Mouse (Mus musculus) limb, embryonic 14.5 days (tissue): Measurements from ENCODE around the gene Sgcd. TPM values are rescaled to one million over a fixed set of nuclear protein-coding genes. Genes with fewer than 3 reads are reported as not detected.

Experiments used
- ATAC-seq: fragments of 200-750 bp; cut with Nextera tagmentation; 2 replicates; pipeline ENCODE4 v1.8.0; 2017; ENCODE audit warnings: low read depth, moderate number of reproducible peaks, moderate TSS enrichment; ENCODE audit not compliant: low FRiP score
- DNase-seq: peaks from one replicate; pipeline ENCODE4 v3.0.0-alpha.2; 2015; ENCODE audit warnings: low spot score
- H3K27ac ChIP-seq: fragments of 300-500 bp; sonication (generic); replicated peaks from 2 replicates; pipeline ENCODE4 v1.5.1; 2014; ENCODE audit warnings: low read depth, mild to moderate bottlenecking, low read length, moderate library complexity, mixed read lengths
- H3K27me3 ChIP-seq: fragments of 300-500 bp; sonication (generic); 2 replicates; pipeline ENCODE4 v1.6.1; 2014; ENCODE audit warnings: low read length, mixed read lengths; ENCODE audit not compliant: control insufficient read depth, insufficient read depth
- H3K36me3 ChIP-seq: fragments of 300-500 bp; sonication (generic); 2 replicates; pipeline ENCODE4 v1.6.1; 2014; ENCODE audit warnings: mild to moderate bottlenecking, low read length, moderate library complexity, mixed read lengths; ENCODE audit not compliant: control insufficient read depth, insufficient read depth
- H3K4me1 ChIP-seq: fragments of 300-500 bp; sonication (generic); 2 replicates; pipeline ENCODE4 v1.6.1; 2014; ENCODE audit warnings: antibody characterized with exemption, low read length, mixed read lengths; ENCODE audit not compliant: control insufficient read depth, insufficient read depth
- H3K4me2 ChIP-seq: fragments of 300-500 bp; sonication (generic); replicated peaks from 2 replicates; pipeline ENCODE4 v1.6.1; 2014; ENCODE audit warnings: low read depth, mild to moderate bottlenecking, low read length, moderate library complexity; ENCODE audit not compliant: severe bottlenecking
- H3K4me3 ChIP-seq: fragments of 300-500 bp; sonication (generic); replicated peaks from 2 replicates; pipeline ENCODE4 v1.5.1; 2014; ENCODE audit warnings: low read length
- H3K9ac ChIP-seq: fragments of 300-500 bp; sonication (generic); 2 replicates; pipeline ENCODE4 v1.6.1; 2014; ENCODE audit warnings: mild to moderate bottlenecking, low read depth, low read length, moderate library complexity; ENCODE audit not compliant: severe bottlenecking
- H3K9me3 ChIP-seq: fragments of 300-500 bp; sonication (generic); 2 replicates; pipeline ENCODE4 v1.6.1; 2016; ENCODE audit warnings: low read length; ENCODE audit not compliant: control insufficient read depth
- POLR2A ChIP-seq: fragments of 200-500 bp; IDR thresholded peaks from 2 replicates; pipeline ENCODE4 v1.8.0; 2012; ENCODE audit warnings: inconsistent platforms, mild to moderate bottlenecking, moderate library complexity, borderline replicate concordance; ENCODE audit not compliant: insufficient read depth, insufficient read length; ENCODE audit errors: extremely low read depth
- WGBS: fragments of 180-500 bp; shearing (Covaris S2); extraction: QIAGEN DNeasy Blood & Tissue Kit; methylation state at CpG from one replicate; pipeline ENCODE4 v1.1.7; 2014; 5-methylcytosine and 5-hydroxymethylcytosine counted together
- polyA plus RNA-seq, 2 experiments: library from polyadenylated mRNA; depleted of rRNA in 1 of 2; stranded (reverse) in 1 of 2; unstranded in 1 of 2; fragments of >200 nt; fragmentation: Nextera tagmentation in 1 of 2; extraction: Ambion mirVana in 1 of 2; gene quantifications; 2 replicates each; pipeline versions ENCODE4 v1.2.1 to v1.2.3; 2012 to 2014

The Sgcd gene
- polyA plus RNA-seq, 2 experiments: 9.4 to 14.3 TPM

GRCm38 (mm10) chr11:47917616-47918015, 71.2 kb downstream of the Sgcd start:
- TF ChIP-seq POLR2A: no peak
- ATAC-seq: no peak
- Histone ChIP-seq H3K4me1 (no peaks in the 10 kb centered on the region), H3K36me3 (no peaks in the 10 kb centered on the region), H3K4me3 (no peak overlapping the region), H3K9ac (no peak overlapping the region), H3K27ac (no peak overlapping the region), H3K27me3 (no peaks in the 10 kb centered on the region), H3K9me3 (no peaks in the 10 kb centered on the region), H3K4me2 (no peak overlapping the region)
- no peak for DNase-seq
- WGBS: 60% methylated on average over 2 of the region's 2 CpGs

DNA sequence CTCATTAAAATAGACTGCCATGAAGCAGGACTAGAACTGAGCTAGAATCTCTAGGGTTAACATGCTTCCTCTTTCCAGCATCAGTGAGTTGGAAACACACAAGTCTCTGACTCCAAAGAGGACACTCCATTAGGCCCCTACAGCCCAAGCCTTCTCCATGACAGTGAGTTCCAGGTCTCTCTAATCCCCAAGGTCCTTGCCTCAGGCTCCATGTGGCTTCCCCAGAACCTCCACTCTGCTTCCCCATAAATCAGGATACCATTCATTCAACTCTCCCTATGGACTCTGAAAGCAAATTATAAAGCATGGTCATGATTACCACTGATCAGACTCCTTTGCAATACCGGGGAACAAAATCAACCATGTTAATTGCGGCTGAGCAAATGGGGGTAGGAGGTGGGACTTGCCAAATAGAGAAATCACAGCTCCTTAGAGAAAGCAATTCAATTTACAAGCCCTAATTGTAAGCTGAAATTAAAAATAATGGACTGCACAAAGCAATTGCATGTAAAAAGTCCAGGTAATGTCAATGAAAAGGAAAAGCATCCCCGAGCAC, 97.1 kb downstream of the Sgcd start:
- Histone ChIP-seq H3K9me3 (no peaks in the 10 kb centered on the region), H3K27me3 (no peaks in the 10 kb centered on the region), H3K4me2 (no peak overlapping the region), H3K4me3 (no peak overlapping the region), H3K36me3 (no peaks in the 10 kb centered on the region), H3K9ac (no peak overlapping the region), H3K27ac (no peak overlapping the region), H3K4me1 (no peaks in the 10 kb centered on the region)
- no peak for ATAC-seq
- 73% methylated on average over 3 of the region's 3 CpGs for WGBS
- no peak for TF ChIP-seq POLR2A
- no peak for DNase-seq

- no peaks in the 10 kb centered on the region for H3K9me3 ChIP-seq
- H3K4me1 ChIP-seq: no peaks in the 10 kb centered on the region
- no peak overlapping the region for H3K27ac ChIP-seq
- H3K4me2 ChIP-seq: no peak overlapping the region
- DNase-seq: no peak
- H3K4me3 ChIP-seq: no peak overlapping the region
- no peaks in the 10 kb centered on the region for H3K36me3 ChIP-seq
- 46% methylated on average over 2 of the region's 2 CpGs for WGBS
- no peak for TF ChIP-seq POLR2A
- H3K9ac ChIP-seq: no peak overlapping the region
- no peak for ATAC-seq
- no peaks in the 10 kb centered on the region for H3K27me3 ChIP-seq
Observed at GRCm38 (mm10) chr11:47890315-47890714, 98.5 kb downstream of the Sgcd start.

DNA sequence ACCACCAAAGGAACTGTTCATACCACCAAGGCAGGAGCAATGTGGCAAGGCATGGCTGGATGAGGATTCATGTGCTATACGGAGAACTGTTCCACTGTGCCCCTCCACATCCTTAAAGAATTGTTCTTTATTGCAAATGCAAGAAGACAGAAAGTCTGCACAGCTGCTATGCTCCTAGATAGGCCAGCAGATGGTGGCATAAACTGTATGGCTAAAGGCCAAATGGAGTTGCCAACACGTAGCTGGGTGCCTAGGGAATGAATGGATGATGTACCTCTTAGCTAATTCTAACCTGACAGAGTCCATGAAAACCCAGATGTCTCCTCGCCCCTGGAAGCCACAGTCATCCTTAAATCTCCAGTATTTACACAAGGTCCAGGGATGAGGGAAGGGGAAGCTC, 103.5 kb downstream of the Sgcd start:
- WGBS: 53% methylated on average over 3 of the region's 3 CpGs
- no peak for DNase-seq
- Histone ChIP-seq H3K27ac (no peak overlapping the region), H3K9ac (no peak overlapping the region), H3K9me3 (no peaks in the 10 kb centered on the region), H3K4me3 (no peak overlapping the region), H3K27me3 (no peaks in the 10 kb centered on the region), H3K4me2 (no peak overlapping the region), H3K4me1 (no peaks in the 10 kb centered on the region), H3K36me3 (no peaks in the 10 kb centered on the region)
- TF ChIP-seq POLR2A: no peak
- no peak for ATAC-seq

GRCm38 (mm10) chr11:47883545-47883944, 105.2 kb downstream of the Sgcd start:
- Histone ChIP-seq H3K27ac (no peak overlapping the region), H3K9me3 (no peaks in the 10 kb centered on the region), H3K36me3 (no peaks in the 10 kb centered on the region), H3K4me1 (no peaks in the 10 kb centered on the region), H3K4me3 (no peak overlapping the region), H3K9ac (no peak overlapping the region), H3K27me3 (no peaks in the 10 kb centered on the region), H3K4me2 (no peak overlapping the region)
- TF ChIP-seq POLR2A: no peak
- WGBS: 78% methylated on average over 1 of the region's 1 CpGs
- no peak for DNase-seq
- no peak for ATAC-seq

- H3K27ac ChIP-seq: no peak overlapping the region
- no peaks in the 10 kb centered on the region for H3K27me3 ChIP-seq
- 50% methylated on average over 5 of the region's 5 CpGs for WGBS
- DNase-seq (no peak), ATAC-seq (no peak)
- H3K4me3 ChIP-seq: no peak overlapping the region
- H3K9ac ChIP-seq: no peak overlapping the region
- H3K9me3 ChIP-seq: no peaks in the 10 kb centered on the region
- H3K36me3 ChIP-seq: no peaks in the 10 kb centered on the region
- TF ChIP-seq POLR2A: no peak
- H3K4me2 ChIP-seq: no peak overlapping the region
- H3K4me1 ChIP-seq: no peaks in the 10 kb centered on the region
Observed at GRCm38 (mm10) chr11:47876633-47877170, 112.1 kb downstream of the Sgcd start.
